Mouse (Mus musculus): ENCODE measurements around the gene Trpc4ap.

Gene Trpc4ap

DNA sequence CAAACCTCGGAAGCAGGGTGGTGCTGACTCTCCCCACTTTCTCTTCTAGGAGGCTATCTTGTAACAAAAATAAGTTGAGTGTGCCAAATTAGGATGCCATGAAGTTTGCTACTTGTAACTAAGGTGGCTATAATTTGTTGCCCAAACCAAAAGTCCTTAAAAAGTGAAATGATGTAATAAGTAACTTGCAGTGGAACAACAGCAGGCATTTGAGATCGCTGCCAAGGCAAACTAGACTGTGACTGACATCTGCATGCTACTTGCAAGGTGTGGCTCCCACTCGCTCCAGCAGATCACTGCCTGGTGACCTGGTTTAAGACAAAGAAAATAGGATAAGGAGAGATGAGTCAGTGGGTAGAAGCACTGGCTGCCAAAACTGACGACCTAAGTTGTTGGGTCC lies 952 bp upstream of the Trpc4ap start:
- DNase-seq (ENCODE audit: low read depth, low spot score): no peak

DNA sequence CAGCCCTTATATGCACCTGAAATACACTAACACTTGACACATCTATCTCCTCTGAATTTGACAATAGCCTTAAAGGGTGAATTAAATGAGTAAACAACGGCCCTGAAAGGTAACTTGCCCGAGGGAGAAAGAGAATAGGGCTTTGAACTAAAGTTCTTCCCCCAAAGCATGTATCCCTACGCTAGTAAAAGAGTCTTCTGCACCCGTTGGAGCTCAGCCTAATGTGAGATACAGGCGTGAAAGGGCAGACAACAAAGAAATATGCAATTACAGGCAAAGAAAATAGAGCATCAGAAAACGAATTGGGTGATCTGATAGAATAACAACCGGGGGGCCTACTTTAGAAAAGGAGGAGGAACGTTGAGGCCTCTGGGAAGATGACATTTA lies 855 bp downstream of the Trpc4ap start:
- DNase-seq (ENCODE audit: low read depth, low spot score): no peak

GRCm38 (mm10) chr2:155689211-155689610 lies 3.0 kb downstream of the Trpc4ap start:
- no peak for DNase-seq (ENCODE audit: low read depth, low spot score)

- DNase-seq (ENCODE audit: low read depth, low spot score): no peak
Observed at GRCm38 (mm10) chr2:155687746-155688145, 4.4 kb downstream of the Trpc4ap start.

DNA sequence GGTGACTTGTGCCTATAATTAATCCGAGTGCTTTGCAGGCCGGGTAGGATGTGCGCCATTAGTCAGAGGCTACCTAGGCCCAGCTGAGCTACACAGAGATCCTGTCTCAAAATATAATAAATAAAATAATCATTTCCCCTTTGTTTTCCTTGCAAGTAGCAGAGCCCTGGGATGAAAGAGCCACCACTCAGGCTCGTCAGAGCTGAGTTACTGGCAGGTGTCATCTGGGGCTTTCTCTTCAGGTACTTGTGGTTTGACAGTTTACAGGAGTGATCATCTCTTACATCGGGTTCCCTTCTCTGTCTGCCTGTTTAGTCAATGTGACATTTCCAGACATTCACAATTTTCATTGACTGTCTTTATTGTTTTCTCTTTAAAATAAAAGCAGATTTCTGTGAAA lies 5.6 kb downstream of the Trpc4ap start:
- no peak for DNase-seq (ENCODE audit: low read depth, low spot score)

- DNase-seq (ENCODE audit: low read depth, low spot score): no peak
Observed at GRCm38 (mm10) chr2:155683821-155684220, 8.4 kb downstream of the Trpc4ap start.

DNA sequence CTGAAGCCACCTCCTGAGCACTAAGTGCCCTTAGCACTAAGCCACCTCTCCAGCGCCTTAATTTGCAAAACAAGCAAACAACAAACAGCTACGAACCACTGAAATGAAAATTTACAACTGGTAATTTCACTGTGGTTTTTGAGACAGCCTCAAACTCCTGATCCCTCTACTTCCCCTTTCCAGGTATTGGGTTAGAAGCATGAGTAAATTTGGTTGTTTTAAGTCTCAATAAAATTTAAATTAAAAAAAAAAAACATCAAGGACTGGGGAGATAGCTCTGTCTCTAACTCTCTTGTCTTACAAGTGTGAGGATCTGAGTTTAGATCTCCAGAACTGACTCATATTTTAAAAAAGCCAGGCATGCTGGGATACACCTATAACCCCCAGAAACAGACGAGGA lies 9.0 kb downstream of the Trpc4ap start:
- no peak for DNase-seq (ENCODE audit: low read depth, low spot score)

- DNase-seq (ENCODE audit: low read depth, low spot score): no peak
Observed at GRCm38 (mm10) chr2:155681874-155682273, 10.3 kb downstream of the Trpc4ap start.

- peak; percentile 52 for DNase-seq (ENCODE audit: low read depth, low spot score)
Observed at GRCm38 (mm10) chr2:155681194-155681593, 11.0 kb downstream of the Trpc4ap start.

DNA sequence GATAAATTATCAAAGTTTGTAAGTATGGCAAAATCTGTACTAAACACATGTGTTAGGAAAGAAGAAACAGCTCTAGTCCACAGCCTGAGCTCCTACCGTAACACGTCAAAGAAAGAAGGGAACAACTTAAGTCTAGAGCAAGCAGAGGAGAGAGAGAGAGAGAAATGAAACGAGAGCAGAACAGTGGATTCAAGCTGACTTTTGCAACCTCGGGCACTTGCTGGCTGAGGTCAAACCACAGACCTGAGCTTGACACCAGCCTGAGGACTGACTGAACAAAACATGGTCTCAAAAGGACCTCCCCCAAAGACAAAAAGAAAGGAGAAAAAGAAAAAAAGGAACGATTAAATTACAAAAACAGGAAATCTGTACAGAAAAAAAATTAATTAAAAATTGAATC lies 11.6 kb downstream of the Trpc4ap start:
- no peak for DNase-seq (ENCODE audit: low read depth, low spot score)

GRCm38 (mm10) chr2:155679586-155680110 lies 12.5 kb downstream of the Trpc4ap start:
- DNase-seq (ENCODE audit: low read depth, low spot score): no peak

GRCm38 (mm10) chr2:155675118-155675517 lies 17.1 kb downstream of the Trpc4ap start:
- DNase-seq (ENCODE audit: low read depth, low spot score): peak; percentile 67

- peak; percentile 81 for DNase-seq (ENCODE audit: low read depth, low spot score)
Observed at GRCm38 (mm10) chr2:155673546-155673945, 18.6 kb downstream of the Trpc4ap start.

DNA sequence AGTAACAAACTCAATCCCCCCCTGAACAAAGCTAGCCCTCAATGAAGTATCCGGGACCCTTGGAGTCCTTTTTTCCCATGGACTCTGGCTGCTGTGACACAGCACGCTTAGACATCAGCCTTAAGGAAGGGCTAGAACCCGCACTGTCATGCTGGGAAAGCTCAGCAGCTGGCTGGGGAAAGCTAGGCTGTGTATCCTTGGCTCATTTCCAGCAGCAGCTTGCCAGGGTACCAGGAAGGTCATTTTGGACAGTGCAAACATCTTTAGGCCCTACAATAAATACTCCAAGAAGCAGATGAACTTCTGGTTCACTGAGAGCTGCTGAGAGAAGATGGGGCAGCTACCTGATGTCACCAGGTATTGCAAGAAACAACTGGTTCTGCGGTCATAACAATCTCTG lies 20.9 kb downstream of the Trpc4ap start:
- peak; percentile 51 for DNase-seq (ENCODE audit: low read depth, low spot score)

GRCm38 (mm10) chr2:155668461-155668860 lies 23.7 kb downstream of the Trpc4ap start:
- DNase-seq (ENCODE audit: low read depth, low spot score): peak; percentile 46

DNA sequence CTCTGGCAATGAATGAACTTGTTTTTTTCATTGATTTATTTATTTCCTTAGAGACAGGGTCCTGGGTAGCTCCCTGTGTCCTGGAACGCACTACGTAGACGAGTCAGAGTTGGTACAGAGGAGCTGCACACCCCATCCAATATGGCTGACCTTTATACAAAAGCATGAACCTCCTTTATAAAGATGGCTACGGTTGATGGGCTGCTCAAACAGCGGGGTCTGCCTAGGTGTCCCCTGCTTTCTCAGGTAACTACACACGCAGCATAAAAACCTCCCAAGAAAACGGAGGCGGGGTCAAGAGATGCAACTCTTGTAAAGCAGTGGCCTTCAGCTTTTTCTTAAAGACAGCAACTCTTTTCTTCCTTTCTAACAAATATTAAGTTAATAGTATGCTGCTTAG lies 24.3 kb downstream of the Trpc4ap start:
- DNase-seq (ENCODE audit: low read depth, low spot score): no peak

- DNase-seq (ENCODE audit: low read depth, low spot score): no peak
Observed at GRCm38 (mm10) chr2:155663910-155664460, 28.2 kb downstream of the Trpc4ap start.

DNA sequence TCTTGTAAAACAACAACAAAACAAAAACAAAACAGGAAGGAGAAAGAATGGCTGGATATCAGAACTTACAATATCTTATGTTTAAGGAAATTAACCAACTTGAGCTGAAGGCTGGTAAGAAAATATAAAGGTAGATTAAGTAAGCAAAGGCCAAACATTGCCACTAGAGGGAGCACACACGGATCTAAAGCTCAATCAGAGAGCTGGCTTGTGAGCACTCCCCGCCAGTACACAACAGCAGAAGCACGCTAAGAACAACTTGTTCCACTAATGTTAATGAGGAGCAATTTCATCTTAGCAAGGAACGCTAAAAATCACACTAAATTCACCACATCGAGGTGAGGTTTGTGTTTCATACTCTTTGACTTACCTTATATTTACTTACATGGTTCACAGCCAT lies 29.1 kb downstream of the Trpc4ap start:
- peak; percentile 90 for DNase-seq (ENCODE audit: low read depth, low spot score)

DNA sequence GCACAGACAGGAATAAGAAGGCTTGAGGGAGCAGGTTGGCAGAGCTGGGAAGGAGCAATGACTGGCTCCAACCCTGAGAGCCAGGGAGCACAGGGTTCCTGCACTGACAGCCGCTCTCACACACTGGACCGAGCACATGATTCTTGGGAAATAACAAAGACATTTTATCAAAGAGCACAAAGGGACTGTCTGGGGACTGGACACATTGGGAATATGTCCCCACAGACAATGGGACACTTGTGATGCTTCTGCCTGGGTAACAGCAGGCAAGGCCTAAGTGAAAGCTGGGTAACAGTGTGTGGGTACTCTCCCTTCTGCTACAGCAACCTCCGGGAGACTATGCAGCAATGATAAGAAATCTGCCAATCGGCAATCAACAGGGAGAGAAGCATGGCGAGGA lies 29.8 kb downstream of the Trpc4ap start:
- peak; percentile 91 for DNase-seq (ENCODE audit: low read depth, low spot score)

- no peak for DNase-seq (ENCODE audit: low read depth, low spot score)
Observed at GRCm38 (mm10) chr2:155655759-155656372, 36.3 kb downstream of the Trpc4ap start.

GRCm38 (mm10) chr2:155652618-155653017 lies 39.6 kb downstream of the Trpc4ap start:
- DNase-seq (ENCODE audit: low read depth, low spot score): peak; percentile 68

DNA sequence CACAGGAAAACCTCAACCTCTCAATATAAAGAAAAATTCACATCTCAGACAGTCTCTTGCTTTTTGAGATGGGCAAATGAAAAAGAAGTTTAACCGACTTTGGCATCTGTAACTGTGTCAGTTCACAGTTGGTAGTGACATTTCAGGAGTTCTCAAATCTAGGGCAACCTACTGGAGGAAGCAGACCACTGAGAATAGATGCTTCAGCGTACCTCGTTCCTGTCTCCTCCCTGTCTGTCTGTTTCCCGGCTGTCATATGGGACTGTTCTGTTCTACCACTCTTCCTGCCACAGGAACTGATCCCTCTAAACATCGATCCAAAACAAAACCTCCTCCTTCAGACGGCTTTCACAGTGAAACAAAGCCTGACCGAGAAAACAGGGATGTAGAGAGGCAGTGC lies 46.4 kb downstream of the Trpc4ap start:
- peak; percentile 70 for DNase-seq (ENCODE audit: low read depth, low spot score)
